Mouse (Mus musculus) spleen, postnatal 36 days (tissue): ENCODE results near the gene Pa2g4.
"Not testable (repeated sequence)": the region's sequence is repeated elsewhere in the genome, so short reads cannot be mapped to it uniquely, and the experiment has no call there.

Experiments
- DNase-seq, 2 experiments: peaks; one replicate each; pipeline ENCODE4 v3.0.0; 2022; ENCODE audit warnings: low spot score in 2 of 2, mixed read lengths in 1 of 2

Pa2g4 gene

DNA sequence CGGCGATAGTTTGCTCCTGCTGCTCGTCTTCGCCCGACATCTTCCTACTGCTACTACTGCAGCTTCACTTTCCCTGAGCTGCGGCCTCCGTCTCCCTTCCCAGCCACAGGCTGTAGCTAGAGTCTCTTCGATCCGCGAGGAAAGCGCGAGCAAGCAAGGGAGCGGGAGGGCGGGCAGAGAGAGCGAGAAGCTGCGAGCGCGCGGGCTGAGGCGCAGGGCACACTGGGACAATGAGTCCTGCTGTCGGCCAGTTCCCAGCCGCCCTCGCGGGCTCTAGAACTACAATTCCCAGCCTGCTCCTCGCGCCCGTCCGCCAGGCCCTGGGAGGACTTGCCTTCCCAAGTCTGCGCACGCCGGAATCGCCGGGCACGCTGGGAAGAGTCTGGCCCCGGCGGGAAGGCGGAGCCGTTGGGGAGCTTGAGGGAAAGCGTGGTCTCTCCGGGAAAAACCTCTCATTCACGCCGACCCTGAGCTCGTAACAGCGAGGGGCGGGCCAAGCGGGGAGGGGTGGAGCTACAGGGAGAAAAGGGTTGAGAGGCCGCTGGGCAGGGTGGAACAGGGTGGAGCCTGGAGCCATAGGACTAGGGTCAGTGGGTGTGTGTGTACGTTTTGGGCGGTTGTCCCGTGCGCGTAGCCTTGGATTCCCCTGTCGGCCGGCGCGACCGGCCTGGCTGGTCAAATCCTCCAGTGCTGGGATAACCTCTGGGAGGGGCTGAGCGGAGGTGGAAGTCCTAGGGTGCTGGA lies at the start of gene Pa2g4:
Gene Pa2g4, minus strand, starts transcription at position 200 of the 744 bp plus-strand sequence.
- DNase-seq, result peak; percentile 95 to 97

DNA sequence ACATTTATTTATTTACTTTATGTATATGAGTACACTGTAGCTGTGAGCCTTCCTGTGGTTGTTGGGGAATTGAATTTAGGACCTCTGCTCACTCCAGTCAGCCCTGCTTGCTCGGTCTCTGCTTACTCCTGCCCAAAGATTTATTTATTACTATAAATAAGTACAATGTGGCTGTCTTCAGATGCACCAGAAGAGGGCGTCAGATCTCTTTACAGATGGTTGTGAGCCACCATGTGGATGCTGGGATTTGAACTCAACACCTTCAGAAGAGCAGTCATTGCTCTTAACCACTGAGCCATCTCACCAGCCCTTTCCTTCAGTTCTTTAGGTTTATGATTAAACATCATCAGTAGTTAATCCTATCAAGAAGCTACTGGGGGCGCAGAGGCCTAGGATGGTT lies 49.1 kb upstream of the Pa2g4 start:
- no peak for DNase-seq

DNA sequence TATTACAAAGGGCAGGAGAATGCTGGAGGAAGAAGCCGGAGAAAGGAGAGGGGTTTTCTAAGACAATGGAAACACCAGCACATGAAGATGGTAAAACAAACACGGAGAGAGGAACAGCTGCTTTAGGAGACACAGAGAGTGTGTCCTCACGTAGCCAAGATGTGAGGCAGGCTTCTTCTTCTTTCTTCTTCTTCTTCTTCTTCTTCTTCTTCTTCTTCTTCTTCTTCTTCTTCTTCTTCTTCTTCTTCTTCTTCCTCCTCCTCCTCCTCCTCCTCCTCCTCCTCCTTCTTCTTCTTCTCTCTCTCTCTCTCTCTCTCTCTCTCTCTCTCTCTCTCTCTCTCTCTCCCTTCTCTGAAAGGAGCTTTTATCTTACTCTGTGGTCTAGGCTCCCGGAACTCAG lies 48.0 kb upstream of the Pa2g4 start:
- DNase-seq, result not testable (repeated sequence)

DNA sequence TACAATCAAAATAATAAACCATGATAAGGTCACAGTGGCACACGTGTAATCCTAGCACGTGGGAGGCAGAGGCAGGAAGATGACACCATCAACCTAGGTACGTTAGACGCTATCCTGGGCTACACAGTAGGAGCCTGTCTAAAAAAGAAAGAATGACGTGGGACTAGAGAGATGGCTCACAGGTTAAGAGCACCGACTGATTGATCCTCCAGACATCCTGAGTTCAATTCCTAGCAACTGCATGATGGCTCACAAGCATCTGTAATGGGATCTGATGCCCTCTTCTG lies 47.3 kb upstream of the Pa2g4 start:
- no peak for DNase-seq

DNA sequence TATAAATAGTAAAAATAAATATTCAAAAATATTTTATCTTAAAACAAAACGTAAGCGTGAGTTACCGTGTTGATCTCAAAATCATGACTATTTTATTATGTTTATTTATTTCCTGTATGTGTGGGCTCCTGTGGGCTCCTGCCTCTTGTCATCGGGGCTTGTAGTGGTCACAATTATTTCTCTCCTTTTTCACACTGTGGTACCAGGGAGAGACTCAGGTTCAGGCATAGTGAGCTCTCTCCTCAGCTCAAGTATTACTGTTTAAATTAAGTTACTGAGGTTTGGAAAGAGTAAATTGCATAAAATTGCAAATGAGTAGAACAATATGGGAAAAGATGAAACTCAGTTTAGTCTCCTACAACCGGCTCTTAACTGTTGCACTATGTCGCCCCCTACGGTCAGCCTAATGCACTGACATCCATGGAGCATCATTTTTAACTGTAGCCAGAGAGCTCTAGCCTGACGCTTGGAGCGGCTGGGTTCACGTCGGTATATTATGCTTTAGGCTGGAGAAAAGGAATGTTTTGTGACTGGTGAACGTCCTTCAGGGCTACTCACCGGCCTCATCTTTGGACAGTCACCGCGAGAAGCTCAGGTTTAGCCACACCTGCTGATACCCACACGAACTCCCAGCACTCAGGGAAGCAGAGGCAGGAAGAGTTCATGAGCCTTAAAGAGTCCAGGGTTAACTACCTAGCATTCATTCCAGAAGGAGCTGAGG lies 46.8 kb upstream of the Pa2g4 start:
- DNase-seq, result peak; percentile 65 to 74

DNA sequence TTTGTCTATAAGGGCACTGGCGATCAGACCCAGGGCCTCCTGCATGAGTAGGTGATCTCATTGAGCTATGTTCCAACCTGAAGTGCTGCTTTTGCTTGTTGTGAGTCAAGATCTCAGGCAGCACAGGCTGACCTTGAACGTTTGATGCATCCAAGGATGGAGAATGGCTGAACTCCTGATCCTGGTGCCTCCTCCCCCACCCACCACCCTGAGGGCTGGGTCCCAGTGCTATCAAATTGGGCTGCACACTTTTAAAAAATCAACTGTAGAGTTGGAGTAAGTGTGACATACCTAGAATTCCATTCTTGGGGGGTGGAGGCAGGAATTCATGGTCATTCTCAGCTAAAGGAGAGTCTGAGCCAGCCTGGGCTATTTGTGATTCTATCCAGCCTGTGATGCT lies 40.7 kb upstream of the Pa2g4 start:
- no peak for DNase-seq

DNA sequence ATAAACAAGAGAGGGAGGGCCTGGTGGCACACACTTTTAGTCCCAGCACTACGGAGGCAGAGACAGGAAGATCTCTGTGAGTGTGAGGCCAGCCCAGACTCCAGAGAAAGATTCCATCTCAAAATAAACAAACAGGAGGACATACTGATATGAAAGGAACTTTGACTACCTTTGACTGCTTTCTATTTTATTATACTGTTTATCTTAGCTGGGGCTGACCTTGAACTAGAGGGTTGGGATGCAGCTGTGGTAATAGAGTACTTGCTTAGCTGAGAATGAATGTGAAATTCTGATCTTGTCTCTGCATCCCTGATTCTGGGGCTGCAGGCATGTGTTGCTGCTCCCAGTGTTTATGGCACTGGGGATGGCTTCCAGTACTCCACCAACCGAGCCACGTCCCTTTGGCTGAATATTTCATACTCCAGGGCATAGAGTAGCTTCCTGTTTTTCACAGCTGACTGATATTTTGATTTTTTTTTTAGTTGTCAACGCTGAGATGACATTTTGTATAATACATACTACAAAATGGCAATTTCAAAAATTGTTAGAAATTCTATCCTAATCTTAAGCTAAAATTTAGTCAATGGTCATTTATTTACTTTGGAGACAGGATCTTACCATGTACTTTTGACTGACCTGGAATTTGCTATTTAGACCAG lies 36.8 kb upstream of the Pa2g4 start:
- no peak for DNase-seq

DNA sequence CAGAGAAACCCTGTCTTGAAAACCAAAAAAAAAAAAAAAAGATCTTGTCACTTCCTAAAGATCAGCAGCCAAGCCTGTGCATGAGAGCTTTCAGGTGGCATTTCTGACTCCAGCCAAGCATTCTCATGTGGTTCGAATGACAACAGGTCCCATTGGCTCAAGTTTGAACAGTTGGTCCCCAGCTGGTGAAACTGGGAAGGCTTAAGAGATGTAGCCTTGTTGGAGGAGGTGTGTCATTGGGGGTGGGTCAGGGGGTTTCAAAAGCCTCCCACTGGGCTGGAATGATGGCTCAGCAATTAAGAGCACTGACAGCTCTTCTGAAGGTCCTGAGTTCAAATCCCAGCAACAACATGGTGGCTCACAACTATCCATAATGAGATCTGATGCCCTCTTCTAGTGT lies 35.7 kb upstream of the Pa2g4 start:
- DNase-seq, result no peak

DNA sequence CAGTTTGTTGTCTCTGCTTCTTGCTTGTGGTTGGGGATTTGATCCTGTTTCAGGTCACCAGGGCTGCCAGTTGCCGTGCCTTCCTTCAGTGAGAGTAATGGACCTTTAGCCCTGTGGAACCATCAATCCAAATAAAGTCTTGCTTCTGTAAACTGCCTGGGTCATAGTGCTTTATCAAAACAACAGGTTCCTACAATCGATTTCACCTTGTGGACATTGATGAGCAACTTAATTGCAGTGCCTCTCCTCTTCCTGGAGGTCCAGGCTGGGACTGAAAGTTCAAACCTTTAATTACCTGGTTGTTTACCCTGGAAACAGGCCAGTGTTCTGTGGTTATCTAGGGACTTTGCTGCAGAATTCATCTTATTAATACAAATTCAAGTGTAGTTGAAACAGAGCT lies 32.7 kb upstream of the Pa2g4 start:
- DNase-seq, result no peak

DNA sequence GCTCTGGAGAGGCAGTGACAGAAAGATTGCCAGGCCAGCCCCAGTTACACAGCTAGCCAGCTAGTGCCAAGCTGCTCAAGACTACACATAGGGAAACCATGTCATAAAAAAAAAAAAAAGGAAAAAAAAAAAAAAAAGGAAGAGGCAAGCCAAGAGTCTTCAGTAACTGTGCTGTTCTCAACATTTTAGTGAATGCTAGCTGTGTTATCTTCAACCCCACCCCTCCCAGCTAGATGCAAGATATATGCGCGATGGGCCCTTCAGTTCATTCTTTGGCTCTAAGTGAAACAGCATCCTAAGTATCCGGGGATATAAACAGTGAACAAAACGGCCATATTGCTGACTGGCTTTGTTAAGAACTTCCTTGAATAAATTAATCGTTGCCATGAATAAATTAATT lies 27.0 kb upstream of the Pa2g4 start:
- DNase-seq, result no peak

DNA sequence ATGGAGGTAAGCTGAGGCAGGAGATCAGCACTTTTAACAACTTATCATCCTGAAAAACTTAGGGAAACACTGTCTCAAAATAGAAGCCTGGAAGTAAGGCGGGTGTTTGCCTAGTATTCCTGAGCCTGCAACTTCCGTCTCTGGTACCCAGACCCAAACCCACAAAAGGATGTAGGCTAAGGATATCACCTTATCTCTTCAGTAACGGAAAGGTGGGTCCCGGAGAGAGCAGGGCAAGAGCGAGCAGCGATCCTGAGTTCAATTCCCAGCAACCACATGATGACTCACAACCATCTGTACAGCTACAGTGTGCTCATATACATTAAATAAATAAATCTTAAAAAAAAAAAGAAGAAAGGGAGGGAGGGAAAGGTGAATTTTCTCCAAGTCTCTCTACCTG lies 25.6 kb upstream of the Pa2g4 start:
- no peak for DNase-seq

DNA sequence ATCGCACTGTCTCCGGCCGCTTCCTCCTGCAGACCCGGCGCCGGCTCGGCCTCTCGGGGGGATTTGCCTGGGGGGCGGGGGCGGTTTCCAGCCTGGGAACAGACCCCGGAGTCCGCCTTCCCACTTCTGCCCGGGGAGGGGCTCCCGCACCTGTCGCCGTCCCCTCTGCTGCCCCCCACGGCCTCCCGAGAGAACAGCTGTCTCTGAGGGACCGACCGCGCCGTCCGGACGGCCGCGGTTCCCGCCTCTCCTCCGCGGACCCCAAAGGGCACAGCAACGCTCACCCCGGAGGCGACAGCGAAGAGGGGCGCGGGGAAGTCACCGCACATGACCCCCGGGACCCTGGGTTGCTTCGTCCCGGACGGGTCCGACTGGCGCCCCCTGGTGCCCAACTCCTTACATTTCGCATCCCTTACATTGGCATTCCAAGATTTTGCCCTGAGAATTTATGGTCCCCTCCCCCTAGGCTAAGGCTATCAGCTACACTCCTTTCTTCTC lies 24.5 kb upstream of the Pa2g4 start:
- peak; percentile 29 to 35 for DNase-seq

DNA sequence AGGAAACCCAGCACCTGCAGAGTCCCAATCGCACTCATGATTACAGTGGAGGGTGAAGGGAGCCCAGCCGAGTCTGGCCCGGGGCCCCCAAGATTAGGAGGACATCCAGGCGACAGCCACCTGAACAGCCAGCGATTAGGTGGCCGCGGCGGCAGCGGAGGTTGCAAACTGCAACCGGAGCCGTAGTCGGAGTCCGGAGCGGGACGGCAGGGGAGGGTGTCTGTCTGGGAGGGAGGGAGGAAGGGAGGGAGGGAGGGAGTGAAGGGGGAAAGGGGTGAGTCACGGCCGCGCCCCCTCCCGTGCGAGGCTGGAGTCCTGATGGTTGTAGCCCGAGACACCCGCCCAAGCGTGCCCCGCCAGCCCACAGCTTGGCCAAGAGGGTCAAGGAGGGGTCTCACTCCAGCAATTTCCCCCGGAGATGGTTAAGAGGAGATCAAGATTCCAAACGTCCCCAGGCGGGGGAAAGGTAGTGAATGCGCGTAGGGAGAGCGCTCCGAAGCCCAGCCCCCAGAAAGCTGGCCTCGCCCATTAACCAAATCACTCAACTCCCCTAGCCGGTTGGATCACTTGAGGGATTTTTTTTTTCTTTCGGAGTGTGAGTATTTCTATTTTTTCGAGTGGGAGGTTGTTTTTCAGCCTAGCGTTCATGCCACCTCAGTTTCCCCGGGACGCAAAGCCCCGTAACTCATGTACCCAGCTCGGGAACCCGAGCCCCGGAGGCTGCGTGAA lies 23.8 kb upstream of the Pa2g4 start, which contains the start of gene Erbb3:
Gene Erbb3, minus strand, starts transcription at position 189 of the 729 bp plus-strand sequence.
- DNase-seq, result peak; percentile 10 to 23

DNA sequence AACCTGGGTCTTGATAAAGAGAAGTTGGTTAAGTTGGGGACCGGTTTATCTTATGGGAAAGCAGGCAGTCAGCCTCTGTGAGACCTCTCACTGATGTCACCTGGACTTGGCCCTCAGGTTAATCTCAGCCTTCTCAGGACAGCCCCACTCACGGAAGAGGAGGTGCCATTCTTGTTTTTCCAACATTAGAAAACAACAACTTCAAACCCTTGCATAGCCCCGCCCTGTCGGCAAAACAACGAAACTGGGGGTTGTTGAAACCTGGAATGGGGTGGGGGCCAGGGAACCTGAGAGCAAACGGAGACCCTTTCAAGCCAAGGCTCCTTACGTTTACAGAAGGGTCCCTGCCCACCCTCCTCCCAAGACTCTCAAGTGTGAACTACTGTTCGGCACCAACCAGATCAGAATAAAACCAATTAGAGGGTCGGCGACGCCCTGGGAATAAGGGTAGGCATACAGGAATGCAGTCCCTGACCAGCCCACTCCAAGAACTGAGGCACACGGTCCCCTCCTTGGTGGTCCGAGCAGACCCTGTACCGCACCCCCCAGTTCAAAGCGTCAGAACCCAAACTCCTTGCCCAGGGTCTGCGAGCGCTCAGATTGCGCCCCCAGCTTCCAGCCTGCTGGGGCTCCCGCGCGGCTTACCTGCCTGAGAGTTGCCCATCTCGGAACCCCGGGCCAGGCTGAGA lies 23.1 kb upstream of the Pa2g4 start:
- no peak for DNase-seq

DNA sequence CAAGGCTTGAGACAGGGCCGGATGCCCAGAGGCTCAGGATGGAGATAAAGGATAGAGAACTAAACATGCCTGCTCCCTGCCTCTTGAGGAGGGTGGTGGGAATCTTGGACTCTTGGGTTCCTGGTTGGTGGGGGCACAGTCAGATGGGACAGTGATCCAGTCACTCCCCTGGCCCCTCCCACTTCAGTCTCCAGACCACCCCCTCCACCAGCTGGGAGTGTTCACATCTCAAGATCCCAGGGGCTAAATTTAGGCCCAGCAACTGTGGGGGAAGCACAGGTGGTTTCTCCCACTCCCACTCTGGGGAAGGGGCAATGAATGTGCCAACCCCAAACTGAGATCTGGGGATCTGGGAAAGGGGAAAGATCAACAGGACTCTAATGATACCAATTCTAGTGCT lies 22.3 kb upstream of the Pa2g4 start:
- DNase-seq, result no peak

DNA sequence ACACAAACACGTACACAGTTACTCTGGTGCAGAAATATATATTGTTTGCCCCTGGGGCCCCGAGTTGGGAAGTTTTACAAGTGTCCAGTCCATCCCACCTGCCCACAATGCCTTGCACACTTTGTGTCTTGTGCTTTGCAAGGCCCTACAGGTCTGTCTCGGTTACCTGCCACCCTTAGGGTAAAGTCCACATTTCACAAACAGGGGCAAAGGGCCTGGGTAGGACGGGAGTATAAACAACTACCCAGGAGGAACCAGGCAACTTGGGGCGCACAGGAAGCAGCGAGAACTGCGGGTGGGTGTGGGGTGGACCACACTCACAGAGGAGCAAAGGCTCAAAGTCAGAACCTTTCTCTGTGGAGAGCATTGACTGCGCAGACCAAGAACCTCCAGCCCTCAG lies 21.9 kb upstream of the Pa2g4 start:
- DNase-seq, result no peak

DNA sequence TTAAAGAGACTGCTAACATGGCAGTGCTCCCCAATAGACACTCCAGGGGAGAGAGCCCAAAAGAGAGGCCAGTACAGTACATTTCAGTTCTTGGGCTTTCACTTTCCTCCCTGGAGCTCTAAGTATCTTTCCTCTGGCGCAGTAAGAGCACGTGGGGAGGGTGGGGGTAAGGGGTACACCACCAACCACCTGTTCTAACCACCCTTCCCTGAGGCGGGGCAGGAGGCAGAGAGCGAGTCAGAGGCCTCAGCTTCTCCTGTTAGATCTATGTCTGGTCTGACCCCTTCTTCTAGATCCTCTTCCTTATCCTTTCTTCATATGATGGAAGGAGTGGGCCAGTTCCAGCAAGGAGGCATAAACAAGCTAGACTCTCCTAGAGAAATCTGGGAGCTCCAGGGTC lies 21.3 kb upstream of the Pa2g4 start:
- DNase-seq, result no peak

DNA sequence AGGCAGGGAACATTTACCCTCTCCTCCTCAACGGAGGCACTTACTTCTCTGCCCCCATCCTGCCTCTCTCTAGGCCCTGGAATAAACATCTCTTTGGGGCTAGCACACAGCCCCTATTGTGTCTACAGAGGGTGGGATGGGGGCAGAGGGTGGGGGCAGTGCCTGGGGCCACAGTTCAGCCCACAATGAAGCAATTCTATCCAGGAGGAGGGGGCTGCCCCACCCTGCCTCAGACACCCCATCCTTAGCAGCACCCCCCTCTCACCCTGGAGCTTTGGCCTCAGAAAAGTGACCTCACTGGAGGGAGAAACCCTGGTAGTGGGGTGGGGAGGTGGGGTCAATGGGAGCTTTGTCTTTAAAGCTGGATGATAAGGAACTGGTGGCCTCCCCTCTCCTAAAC lies 20.8 kb upstream of the Pa2g4 start:
- DNase-seq, result no peak

DNA sequence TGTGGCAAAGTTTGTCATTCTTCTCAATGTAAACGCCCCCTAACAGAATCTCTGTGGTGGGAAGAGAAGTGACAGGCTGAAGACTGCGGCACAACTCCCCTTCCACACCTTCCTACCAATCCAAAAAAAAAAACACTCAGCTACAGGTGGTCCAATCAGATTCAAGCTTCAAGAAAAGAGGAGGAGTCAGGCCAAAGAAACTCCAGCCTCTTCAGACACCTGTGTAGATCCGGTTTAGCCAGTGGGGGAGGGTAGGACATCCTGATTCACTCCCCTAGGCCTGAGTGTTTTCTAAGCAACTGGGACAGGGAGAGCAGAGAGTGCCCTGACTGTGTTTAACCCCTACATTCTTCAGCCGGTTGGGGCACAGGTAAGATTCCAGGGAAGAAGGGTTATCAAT lies 18.6 kb upstream of the Pa2g4 start:
- DNase-seq, result no peak

DNA sequence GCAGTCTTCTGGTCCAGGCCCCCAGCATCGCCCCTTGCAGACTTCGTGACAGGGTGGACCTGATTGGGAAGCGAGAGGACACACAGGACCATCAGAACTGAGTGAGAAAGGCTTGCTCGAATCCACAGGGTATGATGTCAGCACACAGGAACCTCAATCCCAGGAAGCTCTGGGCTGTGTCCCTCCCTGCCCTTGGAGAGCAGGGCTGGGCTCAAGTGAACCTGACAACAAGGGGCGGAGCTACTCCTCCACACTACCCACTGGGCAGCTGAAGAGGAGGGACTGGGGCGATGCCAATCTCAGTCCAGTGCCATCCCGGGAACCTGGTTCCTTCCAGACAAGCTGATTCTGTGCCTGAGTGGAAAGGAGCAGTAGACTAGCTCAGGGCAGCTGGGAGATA lies 17.9 kb upstream of the Pa2g4 start:
- DNase-seq, result no peak

DNA sequence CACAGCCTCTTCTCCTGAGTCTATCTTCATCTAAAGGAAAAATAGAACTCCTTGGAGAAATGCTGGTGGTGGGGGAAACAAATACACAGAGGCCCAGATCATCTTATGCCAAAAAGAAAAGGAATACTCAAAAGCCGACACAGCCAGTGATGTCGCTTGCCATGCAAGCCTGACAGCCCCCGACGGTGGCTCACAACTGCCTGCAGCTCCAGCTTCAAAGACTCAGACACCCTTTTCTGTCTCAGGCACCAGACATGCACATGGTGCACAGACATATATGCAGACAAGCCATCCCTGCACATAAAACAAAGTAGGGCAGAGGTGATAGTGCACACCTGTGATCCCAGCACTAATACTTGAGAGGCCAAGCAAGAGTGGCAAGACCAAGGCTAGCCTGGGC lies 13.9 kb upstream of the Pa2g4 start:
- DNase-seq, result no peak

DNA sequence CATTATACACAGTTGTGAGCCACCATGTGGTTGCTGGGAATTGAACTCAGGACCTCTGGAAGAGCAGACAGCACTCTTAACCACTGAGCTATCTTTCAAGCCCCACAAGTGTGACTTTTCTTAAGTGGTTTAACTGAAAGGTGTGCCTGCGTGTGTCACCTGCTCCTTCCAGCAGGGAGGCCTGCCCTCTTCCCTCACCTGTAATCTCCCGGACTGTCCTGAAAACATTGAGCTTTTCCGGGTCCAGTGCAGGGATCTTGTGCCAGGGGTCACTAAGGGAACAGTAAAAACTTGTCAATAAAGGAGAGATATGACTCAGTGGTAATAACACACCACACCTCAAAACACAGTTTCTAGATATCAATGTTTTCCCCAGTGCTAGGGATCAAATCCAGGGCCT lies 13.5 kb upstream of the Pa2g4 start:
- no peak for DNase-seq
